Mouse (Mus musculus) kidney, embryonic 14.5 days (tissue): Measurements from ENCODE around the gene Tal1. TPM values are rescaled to one million over a fixed set of nuclear protein-coding genes. Genes with fewer than 3 reads are reported as not detected.

Experiments
- ATAC-seq: fragments of 200-750 bp; cut with Nextera tagmentation; 2 replicates; pipeline ENCODE4 v1.8.0; 2017; ENCODE audit warnings: moderate number of reproducible peaks, mild to moderate bottlenecking, moderate TSS enrichment, moderate library complexity; ENCODE audit not compliant: low FRiP score, low TSS enrichment
- H3K27ac ChIP-seq: fragments of 300-500 bp; sonication (generic); 2 replicates; pipeline ENCODE4 v1.5.1; 2014; ENCODE audit warnings: low read depth, mild to moderate bottlenecking, low read length, moderate library complexity, mixed read lengths
- H3K27me3 ChIP-seq: fragments of 300-500 bp; sonication (generic); 2 replicates; pipeline ENCODE4 v1.6.1; 2014; ENCODE audit warnings: mild to moderate bottlenecking, low read length; ENCODE audit not compliant: control insufficient read depth, insufficient read depth
- H3K36me3 ChIP-seq: fragments of 300-500 bp; sonication (generic); 2 replicates; pipeline ENCODE4 v1.6.1; 2014; ENCODE audit warnings: low read length, mixed read lengths; ENCODE audit not compliant: control insufficient read depth, insufficient read depth
- H3K4me1 ChIP-seq: fragments of 300-500 bp; sonication (generic); 2 replicates; pipeline ENCODE4 v1.6.1; 2014; ENCODE audit warnings: low read length, mixed read lengths; ENCODE audit not compliant: control insufficient read depth, insufficient read depth
- H3K4me2 ChIP-seq: fragments of 300-500 bp; sonication (generic); replicated peaks from 2 replicates; pipeline ENCODE4 v1.6.1; 2014; ENCODE audit warnings: low read depth, mild to moderate bottlenecking, low read length
- H3K4me3 ChIP-seq: fragments of 300-500 bp; sonication (generic); 2 replicates; pipeline ENCODE4 v1.5.1; 2014; ENCODE audit warnings: mild to moderate bottlenecking, low read length
- H3K9ac ChIP-seq: fragments of 300-500 bp; sonication (generic); 2 replicates; pipeline ENCODE4 v1.6.1; 2014; ENCODE audit warnings: low read depth, mild to moderate bottlenecking, low read length, moderate library complexity
- H3K9me3 ChIP-seq: fragments of 300-500 bp; sonication (generic); 2 replicates; pipeline ENCODE4 v1.6.1; 2016; ENCODE audit warnings: low read length; ENCODE audit not compliant: control insufficient read depth
- WGBS: fragments of 180-500 bp; shearing (Covaris S2); extraction: QIAGEN DNeasy Blood & Tissue Kit; methylation state at CpG from one replicate; pipeline ENCODE4 v1.1.7; 2014; 5-methylcytosine and 5-hydroxymethylcytosine counted together
- polyA plus RNA-seq: library from polyadenylated mRNA; unstranded; fragments of >200 nt; fragmentation: Nextera tagmentation; extraction: Ambion mirVana; gene quantifications from 2 replicates; pipeline ENCODE4 v1.2.1, GENCODE M21; 2014

Tal1 gene
- polyA plus RNA-seq, 1 experiment from 2014 or later = 1.7 TPM

DNA sequence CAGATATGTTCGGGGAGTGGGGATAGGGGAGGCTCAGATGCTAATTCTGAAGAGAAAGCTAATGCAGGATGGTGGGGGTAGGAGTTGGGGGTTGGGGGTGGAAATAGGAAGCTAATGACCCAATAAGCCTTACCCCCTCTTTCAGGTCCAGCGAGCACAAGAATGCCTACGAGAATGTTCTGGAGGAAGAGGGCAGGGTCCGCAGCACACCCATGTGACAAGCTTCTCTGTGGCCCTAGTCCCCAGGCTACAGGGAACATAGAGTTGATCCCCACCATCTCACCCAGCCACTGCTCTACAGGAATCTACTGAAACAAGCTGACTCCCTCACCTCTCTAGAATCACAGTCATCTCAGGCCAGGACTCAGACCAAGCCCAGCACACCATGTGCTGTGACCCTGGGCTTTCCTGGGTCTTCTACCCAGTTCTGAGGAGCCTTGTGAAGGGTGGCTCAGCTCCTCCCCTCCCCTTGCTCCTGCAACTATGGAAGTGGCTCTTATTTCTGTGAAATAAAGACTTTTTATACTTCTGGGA lies 37.2 kb downstream of the Tal1 start:
- Histone ChIP-seq H3K27me3 (peaks cover 28% of the 10 kb centered on the region), H3K4me1 (peaks cover 22% of the 10 kb centered on the region; the same call in 1 of the 2 replicates), H3K36me3 (no peaks in the 10 kb centered on the region), H3K9me3 (no peaks in the 10 kb centered on the region), H3K4me2 (no peak overlapping the region), H3K27ac (no peak overlapping the region), H3K4me3 (no peak overlapping the region), H3K9ac (no peak overlapping the region)
- ATAC-seq = no peak
- 54% methylated on average over 4 of the region's 4 CpGs for WGBS

DNA sequence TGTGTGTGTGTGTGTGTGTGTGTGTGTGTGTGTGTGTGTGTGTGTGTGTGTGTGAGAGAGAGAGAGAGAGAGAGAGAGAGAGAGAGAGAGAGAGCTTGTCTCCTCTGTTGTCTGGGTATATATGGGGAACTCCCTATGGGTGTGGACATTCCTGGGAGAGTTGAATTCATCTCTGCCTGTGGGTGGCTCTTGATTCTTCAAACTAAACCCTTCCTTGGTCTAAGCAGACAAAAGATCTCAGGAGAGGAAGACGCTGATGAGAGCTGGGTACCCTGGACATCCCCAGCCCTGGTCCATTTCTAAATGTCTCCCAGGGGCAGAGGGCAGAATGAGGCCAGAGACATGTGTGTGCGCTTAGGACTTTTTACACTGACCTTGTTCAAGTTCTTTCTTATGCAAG lies 37.8 kb downstream of the Tal1 start:
- Histone ChIP-seq H3K36me3 (no peaks in the 10 kb centered on the region), H3K27ac (no peak overlapping the region), H3K4me1 (peaks cover 19% of the 10 kb centered on the region; the same call in 1 of the 2 replicates), H3K4me2 (no peak overlapping the region), H3K4me3 (no peak overlapping the region), H3K9me3 (no peaks in the 10 kb centered on the region), H3K27me3 (peaks cover 21% of the 10 kb centered on the region), H3K9ac (no peak overlapping the region)
- ATAC-seq = no peak
- 89% methylated on average over 2 of the region's 2 CpGs for WGBS

DNA sequence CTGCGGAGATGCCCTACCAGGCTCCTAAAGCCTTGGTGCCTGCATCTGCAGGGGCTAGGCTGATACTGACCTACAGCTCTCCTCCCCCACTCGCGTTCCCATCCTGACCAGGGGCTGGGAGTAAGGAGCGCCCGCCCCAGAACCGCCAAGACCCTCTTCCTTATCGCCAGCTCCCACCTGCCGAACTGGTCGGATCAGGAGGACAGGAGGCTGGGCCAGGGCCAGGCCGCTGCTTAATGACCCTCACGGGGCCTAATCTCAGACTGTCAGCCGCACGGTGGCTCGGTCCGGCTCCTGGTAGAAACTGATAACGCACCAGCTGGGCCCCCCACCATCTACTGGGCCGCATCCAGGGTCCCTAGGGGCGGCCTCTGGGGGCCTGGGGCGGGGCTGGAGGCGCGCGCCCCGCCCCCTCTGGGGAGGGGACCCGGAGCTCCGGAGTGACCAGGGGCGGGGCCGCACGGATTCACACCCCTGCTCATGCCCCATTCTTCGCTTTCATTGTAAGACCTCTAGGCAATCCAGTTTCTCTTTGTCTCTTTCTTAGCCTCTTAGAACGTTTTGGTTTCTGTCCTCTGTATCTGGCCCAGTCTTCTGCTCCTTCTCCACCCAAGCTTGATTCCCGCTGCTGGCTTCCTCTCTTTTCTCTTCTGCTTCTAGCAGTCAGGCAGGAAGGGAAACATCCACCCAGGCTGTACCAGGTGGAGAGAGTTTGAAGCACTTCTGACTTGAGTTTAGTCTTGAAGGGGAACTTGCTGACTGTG lies 39.6 kb downstream of the Tal1 start:
- Histone ChIP-seq H3K9ac (peak overlapping the region; percentile 32; the same call in 1 of the 2 replicates), H3K4me2 (peak overlapping the region; percentile 89), H3K4me1 (peaks cover 17% of the 10 kb centered on the region; the same call in 1 of the 2 replicates), H3K9me3 (no peaks in the 10 kb centered on the region), H3K27me3 (peaks cover 20% of the 10 kb centered on the region), H3K27ac (peak overlapping the region; percentile 71; the same call in 1 of the 2 replicates), H3K36me3 (no peaks in the 10 kb centered on the region), H3K4me3 (peak overlapping the region; percentile 43)
- peak; percentile 82 for ATAC-seq
- WGBS = 1% methylated on average over 29 of the region's 31 CpGs

DNA sequence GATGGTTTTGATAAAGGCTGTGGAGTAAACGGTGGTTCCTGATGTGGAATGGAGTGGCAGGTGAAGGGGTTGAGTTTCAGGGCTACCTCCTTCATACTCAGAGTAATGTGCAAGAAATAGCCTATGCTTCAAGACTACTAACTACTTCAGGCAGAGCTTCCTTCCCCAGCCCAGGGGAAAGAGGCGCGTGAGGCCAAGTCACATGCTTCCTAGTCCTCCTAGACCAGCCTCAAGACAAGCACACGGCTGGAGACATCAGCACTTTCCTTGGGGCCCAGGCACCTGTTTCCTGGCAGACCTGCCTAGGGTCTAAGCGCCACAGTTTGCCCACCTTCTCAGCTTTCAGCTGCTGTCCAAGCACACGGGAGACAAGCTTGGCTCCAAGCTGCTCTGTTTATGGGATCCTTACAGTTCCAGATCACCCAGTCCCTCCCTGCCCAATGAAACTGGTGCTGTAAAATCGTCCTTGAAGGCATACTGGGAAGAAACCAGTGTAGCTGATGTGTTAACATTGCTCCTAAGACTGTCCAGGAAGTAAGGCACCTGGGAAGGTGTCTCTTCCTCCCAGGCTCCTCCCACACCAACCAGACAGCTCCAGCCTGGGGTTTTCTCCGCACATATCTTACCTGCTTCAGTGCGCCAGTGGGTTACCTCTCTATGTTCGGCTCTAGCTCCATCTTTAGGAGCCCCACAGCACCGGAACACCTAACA lies 40.4 kb downstream of the Tal1 start:
- Histone ChIP-seq H3K9ac (peak overlapping the region; percentile 32; the same call in 1 of the 2 replicates), H3K4me3 (peak overlapping the region; percentile 43), H3K9me3 (no peaks in the 10 kb centered on the region), H3K27me3 (peaks cover 20% of the 10 kb centered on the region), H3K36me3 (no peaks in the 10 kb centered on the region), H3K27ac (peak overlapping the region; percentile 71; the same call in 1 of the 2 replicates), H3K4me2 (peak overlapping the region; percentile 89), H3K4me1 (peaks cover 16% of the 10 kb centered on the region; the same call in 1 of the 2 replicates)
- ATAC-seq = 0 out of 2 replicates have a peak, but pooled peaks have one; percentile 0
- WGBS = 12% methylated on average over 11 of the region's 11 CpGs

DNA sequence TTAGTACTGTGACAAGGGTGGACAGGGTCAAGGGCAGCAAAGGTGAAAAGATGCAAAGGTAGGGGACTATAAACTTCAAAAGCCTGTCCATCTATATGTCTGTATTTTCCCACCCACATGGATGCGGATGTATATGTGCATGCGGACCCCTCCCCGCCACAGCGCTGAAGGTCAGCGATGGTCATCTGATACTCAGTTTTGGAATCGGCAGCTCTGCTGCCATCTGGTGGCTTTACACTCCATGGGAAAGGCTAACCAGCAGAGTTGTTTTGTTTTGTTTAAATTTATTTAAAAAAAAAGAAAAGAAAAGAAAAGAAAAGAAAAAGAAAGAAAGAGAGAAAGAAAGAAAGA lies 40.9 kb downstream of the Tal1 start:
- 1% methylated on average over 6 of the region's 6 CpGs for WGBS
- H3K4me3 ChIP-seq = no peak overlapping the region
- no peaks in the 10 kb centered on the region for H3K9me3 ChIP-seq

DNA sequence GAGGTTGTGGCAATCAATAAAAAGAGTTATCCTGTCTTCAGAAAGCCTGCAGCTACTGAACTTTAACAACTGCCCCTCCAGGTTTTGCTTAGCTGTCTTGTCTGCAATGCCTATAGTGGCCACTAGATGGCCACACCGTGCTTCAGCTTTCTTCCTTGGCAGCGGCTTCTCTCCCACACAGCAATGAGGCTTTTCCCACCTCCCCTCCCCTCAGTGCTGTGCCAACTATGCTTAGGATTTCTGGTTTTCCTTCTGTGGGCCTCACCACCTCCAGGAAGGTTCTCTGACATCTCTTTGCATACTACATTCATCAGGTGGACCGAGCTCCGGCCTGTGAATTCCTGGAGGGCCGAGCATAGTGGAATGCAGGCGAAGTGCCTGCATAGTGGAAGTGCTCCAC lies 45.5 kb downstream of the Tal1 start:
- no peak overlapping the region for H3K4me3 ChIP-seq
- H3K4me2 ChIP-seq = no peak overlapping the region
- H3K9me3 ChIP-seq = no peaks in the 10 kb centered on the region
- peaks cover 1% of the 10 kb centered on the region; the same call in 1 of the 2 replicates for H3K27me3 ChIP-seq
- ATAC-seq = peak; percentile 44; the same call in 1 of the 2 replicates
- H3K36me3 ChIP-seq = no peaks in the 10 kb centered on the region
- H3K9ac ChIP-seq = no peak overlapping the region
- no peak overlapping the region for H3K27ac ChIP-seq
- WGBS = 33% methylated on average over 6 of the region's 6 CpGs
- peaks cover 6% of the 10 kb centered on the region; the same call in 1 of the 2 replicates for H3K4me1 ChIP-seq

More for the DNA sequence above, 40.9 kb downstream of the Tal1 start:
- peak overlapping the region; percentile 89; the same call in 1 of the 2 replicates for H3K4me2 ChIP-seq
- no peaks in the 10 kb centered on the region for H3K36me3 ChIP-seq
- peaks cover 20% of the 10 kb centered on the region for H3K27me3 ChIP-seq
- peaks cover 18% of the 10 kb centered on the region; the same call in 1 of the 2 replicates for H3K4me1 ChIP-seq
- no peak overlapping the region for H3K27ac ChIP-seq
- no peak overlapping the region for H3K9ac ChIP-seq
- ATAC-seq = no peak

DNA sequence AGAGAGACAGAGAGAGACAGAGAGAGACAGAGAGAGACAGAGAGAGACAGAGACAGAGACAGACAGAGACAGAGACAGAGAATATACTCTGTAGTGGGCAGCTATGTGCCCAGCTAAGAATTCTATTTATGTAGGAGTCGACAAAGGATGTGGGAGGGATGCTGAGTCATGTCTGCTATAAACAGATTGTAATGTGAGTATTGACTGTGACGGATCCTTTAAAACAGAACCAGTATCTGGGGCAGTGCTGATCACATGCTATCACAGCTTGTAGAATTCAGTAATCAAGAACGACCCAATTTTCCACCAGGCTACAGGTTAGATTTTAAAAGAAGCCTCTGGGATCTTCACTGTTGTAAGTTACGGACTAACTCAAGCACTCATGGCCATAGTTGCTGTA lies 47.3 kb downstream of the Tal1 start:
- no peak for ATAC-seq
- H3K4me2 ChIP-seq = no peak overlapping the region
- WGBS = 51% methylated on average over 4 of the region's 4 CpGs
- H3K4me3 ChIP-seq = no peak overlapping the region
- no peaks in the 10 kb centered on the region for H3K27me3 ChIP-seq
- H3K9ac ChIP-seq = no peak overlapping the region
- 0 out of 2 replicates have a peak, but pooled peaks cover 2% of the 10 kb centered on the region for H3K4me1 ChIP-seq
- no peaks in the 10 kb centered on the region for H3K36me3 ChIP-seq
- H3K9me3 ChIP-seq = no peaks in the 10 kb centered on the region
- no peak overlapping the region for H3K27ac ChIP-seq

DNA sequence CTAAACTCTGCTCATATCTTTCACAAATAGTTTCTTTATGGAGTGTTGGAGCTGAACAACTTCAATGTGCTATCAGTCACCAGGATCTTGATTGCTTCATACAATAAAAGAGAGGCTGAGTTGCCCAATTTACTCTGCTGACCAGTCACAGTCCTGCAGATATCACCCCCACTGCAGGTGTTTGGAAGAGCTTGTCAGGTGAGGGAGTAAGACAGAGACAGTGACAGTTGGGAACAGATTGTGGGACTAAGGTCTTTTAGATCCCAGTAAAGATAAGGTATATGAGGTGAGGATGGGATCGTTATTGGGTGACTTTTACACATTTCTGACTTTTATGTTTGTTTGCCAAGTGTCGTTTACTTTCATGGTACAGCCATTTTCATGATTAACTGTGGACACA lies 54.9 kb downstream of the Tal1 start:
- 61% methylated on average over 2 of the region's 2 CpGs for WGBS
- Histone ChIP-seq H3K36me3 (no peaks in the 10 kb centered on the region), H3K27ac (no peak overlapping the region), H3K9me3 (no peaks in the 10 kb centered on the region), H3K27me3 (no peaks in the 10 kb centered on the region), H3K4me2 (no peak overlapping the region), H3K4me1 (no peaks in the 10 kb centered on the region), H3K4me3 (no peak overlapping the region), H3K9ac (no peak overlapping the region)
- no peak for ATAC-seq
